Mouse (Mus musculus): ENCODE measurements at regions not wholly inside any gene's neighbourhood (a gene's known extent, or its start where the extent isn't known, plus 50 kb on each side); places are given as distances from the start of the nearest gene placed in this dataset.

- H3K4me2 ChIP-seq (replicated peaks; ENCODE audit: low read depth): no peak overlapping the region
- no peaks in the 10 kb centered on the region for H3K36me3 ChIP-seq (ENCODE audit: control insufficient read depth, insufficient read depth, low read length)
- no peaks in the 10 kb centered on the region for H3K27me3 ChIP-seq (ENCODE audit: control insufficient read depth, insufficient read depth, low read length)
- no peak overlapping the region for H3K4me3 ChIP-seq (ENCODE audit: low read depth, low read length)
- H3K9ac ChIP-seq (ENCODE audit: low read length): no peak overlapping the region
- no peak for ATAC-seq (ENCODE audit: low FRiP score, low TSS enrichment)
- no peaks in the 10 kb centered on the region for H3K9me3 ChIP-seq (ENCODE audit: control insufficient read depth, low read length)
- no peak overlapping the region for H3K27ac ChIP-seq (replicated peaks)
- TF ChIP-seq EP300 (optimal IDR thresholded peaks at IDR 0.05) (no peak), CTCF (IDR thresholded peaks at IDR 0.05; ENCODE audit: low read depth) (no peak)
- WGBS: 25% methylated on average over 2 of the region's 2 CpGs
- DNase-seq (ENCODE audit: low spot score): no peak
- no peaks in the 10 kb centered on the region for H3K4me1 ChIP-seq (replicated peaks; ENCODE audit: control insufficient read depth, insufficient read depth)
Measured at GRCm38 (mm10) chr4:64276980-64277379, 230.2 kb upstream of the Tnc start.

DNA sequence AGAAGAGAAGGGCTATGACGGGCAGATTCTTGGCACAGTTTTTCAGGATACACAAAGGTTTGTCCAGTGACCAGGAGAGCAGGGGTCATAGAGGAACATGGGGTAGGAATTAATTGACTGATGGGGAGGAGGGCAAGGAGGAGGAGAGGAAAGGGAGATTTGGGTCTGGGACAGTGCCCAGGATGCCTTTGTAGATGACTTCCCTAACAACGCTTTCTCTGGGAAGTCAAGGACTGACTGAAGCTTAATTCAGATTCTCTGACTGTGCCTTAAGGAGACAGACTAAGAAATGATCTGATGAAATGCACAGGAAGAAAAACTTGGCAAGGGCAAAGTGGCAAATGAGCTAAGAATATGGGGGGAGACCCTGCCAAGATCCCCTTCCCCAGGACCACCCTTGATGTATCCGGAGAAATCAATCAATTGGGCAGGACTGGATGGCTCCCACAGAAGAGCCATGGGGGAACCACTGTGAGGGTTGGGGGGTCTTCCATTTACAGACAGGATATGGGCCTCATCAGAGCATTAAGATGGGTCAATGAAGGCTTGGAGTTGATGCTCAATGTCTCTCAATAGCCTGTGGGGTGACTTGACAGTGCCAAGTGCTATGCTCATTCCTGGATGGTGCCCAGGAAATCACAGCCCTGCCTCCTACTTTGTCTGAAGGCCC, 227.6 kb upstream of the Tnc start:
- no peak overlapping the region for H3K4me3 ChIP-seq (ENCODE audit: low read depth, low read length)
- no peaks in the 10 kb centered on the region for H3K9me3 ChIP-seq (ENCODE audit: control insufficient read depth, low read length)
- no peaks in the 10 kb centered on the region for H3K36me3 ChIP-seq (ENCODE audit: control insufficient read depth, insufficient read depth, low read length)
- 81% methylated on average over 3 of the region's 3 CpGs for WGBS
- ATAC-seq (ENCODE audit: low FRiP score, low TSS enrichment): no peak
- no peaks in the 10 kb centered on the region for H3K27me3 ChIP-seq (ENCODE audit: control insufficient read depth, insufficient read depth, low read length)
- no peak overlapping the region for H3K27ac ChIP-seq (replicated peaks)
- H3K4me1 ChIP-seq (replicated peaks; ENCODE audit: control insufficient read depth, insufficient read depth): no peaks in the 10 kb centered on the region
- no peak overlapping the region for H3K4me2 ChIP-seq (replicated peaks; ENCODE audit: low read depth)
- no peak for DNase-seq (ENCODE audit: low spot score)
- no peak overlapping the region for H3K9ac ChIP-seq (ENCODE audit: low read length)
- TF ChIP-seq CTCF (IDR thresholded peaks at IDR 0.05; ENCODE audit: low read depth): no peak
- no peak for TF ChIP-seq EP300 (optimal IDR thresholded peaks at IDR 0.05)

- no peak for DNase-seq (ENCODE audit: low spot score)
- H3K27me3 ChIP-seq (ENCODE audit: control insufficient read depth, insufficient read depth, low read length): no peaks in the 10 kb centered on the region
- H3K4me1 ChIP-seq (replicated peaks; ENCODE audit: control insufficient read depth, insufficient read depth): no peaks in the 10 kb centered on the region
- no peaks in the 10 kb centered on the region for H3K9me3 ChIP-seq (ENCODE audit: control insufficient read depth, low read length)
- 22% methylated on average over 5 of the region's 5 CpGs for WGBS
- no peak overlapping the region for H3K4me2 ChIP-seq (replicated peaks; ENCODE audit: low read depth)
- H3K27ac ChIP-seq (replicated peaks): no peak overlapping the region
- TF ChIP-seq EP300 (optimal IDR thresholded peaks at IDR 0.05) (no peak), CTCF (IDR thresholded peaks at IDR 0.05; ENCODE audit: low read depth) (no peak)
- no peak overlapping the region for H3K4me3 ChIP-seq (ENCODE audit: low read depth, low read length)
- H3K9ac ChIP-seq (ENCODE audit: low read length): no peak overlapping the region
- no peak for ATAC-seq (ENCODE audit: low FRiP score, low TSS enrichment)
- H3K36me3 ChIP-seq (ENCODE audit: control insufficient read depth, insufficient read depth, low read length): no peaks in the 10 kb centered on the region
Measured at GRCm38 (mm10) chr4:64269846-64270245, 223.0 kb upstream of the Tnc start.

GRCm38 (mm10) chr4:64269117-64269516, 222.3 kb upstream of the Tnc start:
- DNase-seq (ENCODE audit: low spot score) (no peak), ATAC-seq (ENCODE audit: low FRiP score, low TSS enrichment) (no peak)
- Histone ChIP-seq H3K4me2 (replicated peaks; ENCODE audit: low read depth) (no peak overlapping the region), H3K27me3 (ENCODE audit: control insufficient read depth, insufficient read depth, low read length) (no peaks in the 10 kb centered on the region), H3K4me1 (replicated peaks; ENCODE audit: control insufficient read depth, insufficient read depth) (no peaks in the 10 kb centered on the region), H3K9ac (ENCODE audit: low read length) (no peak overlapping the region), H3K9me3 (ENCODE audit: control insufficient read depth, low read length) (no peaks in the 10 kb centered on the region), H3K4me3 (ENCODE audit: low read depth, low read length) (no peak overlapping the region), H3K27ac (replicated peaks) (0 out of 2 replicates have a peak overlapping the region, but pooled peaks have one; percentile 9), H3K36me3 (ENCODE audit: control insufficient read depth, insufficient read depth, low read length) (no peaks in the 10 kb centered on the region)
- 76% methylated on average over 2 of the region's 2 CpGs for WGBS
- TF ChIP-seq EP300 (optimal IDR thresholded peaks at IDR 0.05) (no peak), CTCF (IDR thresholded peaks at IDR 0.05; ENCODE audit: low read depth) (no peak)

DNA sequence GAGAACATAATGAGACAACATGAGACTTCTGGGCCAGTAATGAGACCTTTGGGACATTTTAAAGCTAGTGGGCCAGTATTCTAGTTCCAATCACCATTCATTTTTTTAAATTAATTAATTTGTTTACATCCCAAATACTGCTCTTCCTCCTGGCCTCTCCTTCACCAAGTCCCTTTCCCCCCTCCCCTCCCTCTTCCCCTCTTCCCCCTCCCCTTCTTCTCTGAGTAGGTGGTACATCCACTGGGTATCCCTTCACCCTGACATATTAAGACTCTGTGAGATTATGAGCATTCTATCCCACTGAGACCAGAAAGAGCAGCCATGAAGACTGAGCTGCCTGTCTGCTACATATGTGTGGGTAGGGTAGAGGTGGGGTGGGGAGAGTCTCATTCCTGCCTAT, 213.7 kb upstream of the Tnc start:
- DNase-seq (ENCODE audit: low spot score) (no peak), ATAC-seq (ENCODE audit: low FRiP score, low TSS enrichment) (no peak)
- Histone ChIP-seq H3K36me3 (ENCODE audit: control insufficient read depth, insufficient read depth, low read length) (no peaks in the 10 kb centered on the region), H3K4me1 (replicated peaks; ENCODE audit: control insufficient read depth, insufficient read depth) (no peaks in the 10 kb centered on the region), H3K4me3 (ENCODE audit: low read depth, low read length) (no peak overlapping the region), H3K27ac (replicated peaks) (no peak overlapping the region), H3K9ac (ENCODE audit: low read length) (no peak overlapping the region), H3K9me3 (ENCODE audit: control insufficient read depth, low read length) (no peaks in the 10 kb centered on the region), H3K4me2 (replicated peaks; ENCODE audit: low read depth) (no peak overlapping the region), H3K27me3 (ENCODE audit: control insufficient read depth, insufficient read depth, low read length) (no peaks in the 10 kb centered on the region)
- no peak for TF ChIP-seq CTCF (IDR thresholded peaks at IDR 0.05; ENCODE audit: low read depth)
- no peak for TF ChIP-seq EP300 (optimal IDR thresholded peaks at IDR 0.05)

GRCm38 (mm10) chr4:64260188-64260444, 213.3 kb upstream of the Tnc start:
- Histone ChIP-seq H3K4me2 (replicated peaks; ENCODE audit: low read depth) (no peak overlapping the region), H3K4me1 (replicated peaks; ENCODE audit: control insufficient read depth, insufficient read depth) (no peaks in the 10 kb centered on the region), H3K9ac (ENCODE audit: low read length) (no peak overlapping the region), H3K4me3 (ENCODE audit: low read depth, low read length) (no peak overlapping the region), H3K27ac (replicated peaks) (no peak overlapping the region), H3K27me3 (ENCODE audit: control insufficient read depth, insufficient read depth, low read length) (no peaks in the 10 kb centered on the region), H3K9me3 (ENCODE audit: control insufficient read depth, low read length) (no peaks in the 10 kb centered on the region), H3K36me3 (ENCODE audit: control insufficient read depth, insufficient read depth, low read length) (no peaks in the 10 kb centered on the region)
- TF ChIP-seq EP300 (optimal IDR thresholded peaks at IDR 0.05): no peak
- TF ChIP-seq CTCF (IDR thresholded peaks at IDR 0.05; ENCODE audit: low read depth): no peak
- ATAC-seq (ENCODE audit: low FRiP score, low TSS enrichment) (no peak), DNase-seq (ENCODE audit: low spot score) (no peak)
